Comparison of ENCODE assay signal across 17 mouse cellular contexts in the genomic region with DNA sequence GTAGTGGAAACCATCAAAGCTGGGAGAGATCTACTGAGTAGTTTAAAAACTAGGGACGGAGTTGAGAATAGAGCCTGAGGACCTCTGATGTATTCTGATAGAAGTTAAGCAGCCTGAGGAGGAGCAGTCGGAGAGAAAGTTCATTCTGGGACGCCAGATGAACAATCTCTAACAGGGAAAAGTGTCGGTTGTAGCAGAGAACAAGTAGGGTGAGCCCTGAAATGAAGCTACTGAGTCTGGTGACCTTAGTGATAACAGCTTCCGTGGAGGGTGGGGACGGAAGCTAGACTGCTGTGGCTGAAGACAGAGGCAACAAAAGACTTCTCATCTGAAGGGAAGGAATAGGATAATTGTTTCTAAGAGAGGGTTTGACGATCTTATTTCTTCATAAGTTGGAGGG. TPM values are rescaled to one million over a fixed set of nuclear protein-coding genes. Genes with fewer than 3 reads are reported as not detected.
DNase-seq lines count a peak whose midpoint lies in the region; ATAC-seq lines count a peak whose summit lies in the region.
"Had no signal": no experiment of that assay in that cellular context is flagged by ENCODE, and none has a peak within 500 bp of the region (broad histone marks: within the 10 kb centered on the region; RNA-seq: fewer than 3 reads in every experiment).

No protein-coding gene starts in this region.

- no peak overlapping the region for H3K9ac ChIP-seq in heart, embryonic 11.5 days (ENCODE audit: low read depth, low read length)
- no peak overlapping the region for H3K9ac ChIP-seq in liver, embryonic 16.5 days (ENCODE audit: low read depth, low read length)
- H3K9ac ChIP-seq: embryonic facial prominence, embryonic 12.5 days; forebrain, embryonic 15.5 days; hindbrain, embryonic 14.5 days had no signal

- H3K4me3 ChIP-seq in heart, embryonic 11.5 days (ENCODE audit: low read depth, low read length) = no peak overlapping the region
- H3K4me3 ChIP-seq in liver, embryonic 16.5 days (ENCODE audit: low read depth, low read length) = no peak overlapping the region
- H3K4me3 ChIP-seq: embryonic facial prominence, embryonic 12.5 days; forebrain, embryonic 15.5 days; heart, adult 2 months had no signal

- 0 out of 2 replicates have a peak overlapping the region, but pooled peaks have one; percentile 22 for H3K4me2 ChIP-seq in heart, embryonic 11.5 days
- 0 out of 2 replicates have a peak overlapping the region, but pooled peaks have one; percentile 2 for H3K4me2 ChIP-seq in liver, embryonic 16.5 days (ENCODE audit: low read depth, low read length)
- H3K4me2 ChIP-seq: embryonic facial prominence, embryonic 12.5 days; forebrain, embryonic 15.5 days; hindbrain, embryonic 14.5 days had no signal

- no peak for ATAC-seq in heart, embryonic 11.5 days (replicated peaks; ENCODE audit: insufficient number of reproducible peaks, low FRiP score, low TSS enrichment)
- peak; percentile 62; the same call in 1 of the 2 replicates for ATAC-seq in erythroblast, adult 5-6 weeks (replicated peaks; ENCODE audit: low FRiP score, poor library complexity, severe bottlenecking)
- ATAC-seq in liver, embryonic 16.5 days (ENCODE audit: low read depth) = peak; percentile 59; the same call in 1 of the 2 replicates
- ATAC-seq: forebrain, embryonic 15.5 days; Patski had no signal

- H3K27ac ChIP-seq in heart, embryonic 11.5 days (ENCODE audit: low read depth, low read length) = no peak overlapping the region
- peak overlapping the region; percentile 2; the same call in 1 of the 2 replicates for H3K27ac ChIP-seq in liver, embryonic 16.5 days (ENCODE audit: low read length)
- H3K27ac ChIP-seq: embryonic facial prominence, embryonic 12.5 days; forebrain, embryonic 15.5 days; heart, adult 2 months; hindbrain, embryonic 14.5 days had no signal

- no peaks in the 10 kb centered on the region for H3K36me3 ChIP-seq in heart, embryonic 11.5 days (ENCODE audit: control insufficient read depth, insufficient read depth, low read length)
- no peaks in the 10 kb centered on the region for H3K36me3 ChIP-seq in liver, embryonic 16.5 days (ENCODE audit: control insufficient read depth, insufficient read depth)
- H3K36me3 ChIP-seq: embryonic facial prominence, embryonic 12.5 days; forebrain, embryonic 15.5 days had no signal

- H3K4me1 ChIP-seq in heart, embryonic 11.5 days (ENCODE audit: control insufficient read depth, insufficient read depth, low read length) = no peaks in the 10 kb centered on the region
- H3K4me1 ChIP-seq in liver, embryonic 16.5 days (ENCODE audit: control insufficient read depth, low read depth, low read length) = peaks cover 23% of the 10 kb centered on the region
- H3K4me1 ChIP-seq: embryonic facial prominence, embryonic 12.5 days; forebrain, embryonic 15.5 days had no signal

- WGBS in heart, embryonic 11.5 days (ENCODE audit: insufficient replicate concordance) = 34% methylated on average over 7 of the region's 7 CpGs
- WGBS in liver, embryonic 16.5 days (ENCODE audit: insufficient replicate concordance) = 13% methylated on average over 7 of the region's 7 CpGs

- no peaks in the 10 kb centered on the region for H3K9me3 ChIP-seq in heart, embryonic 11.5 days (replicated peaks; ENCODE audit: control insufficient read depth, low read length)
- H3K9me3 ChIP-seq in liver, embryonic 16.5 days (replicated peaks; ENCODE audit: control insufficient read depth, low read length) = no peaks in the 10 kb centered on the region
- H3K9me3 ChIP-seq: embryonic facial prominence, embryonic 12.5 days; forebrain, embryonic 15.5 days had no signal

- no peaks in the 10 kb centered on the region for H3K27me3 ChIP-seq in heart, embryonic 11.5 days (ENCODE audit: control insufficient read depth, insufficient read depth, low read length)
- H3K27me3 ChIP-seq in liver, embryonic 16.5 days (ENCODE audit: control insufficient read depth, insufficient read depth, low read depth, low read length) = no peaks in the 10 kb centered on the region
- H3K27me3 ChIP-seq: embryonic facial prominence, embryonic 12.5 days; forebrain, embryonic 15.5 days; Patski had no signal

- no peak for DNase-seq in heart, adult 8-10 months (ENCODE audit: low spot score)
- DNase-seq in CD4-positive, CD25-positive, alpha-beta regulatory T cell, adult 2 months (ENCODE audit: low read depth, low spot score) = peak; percentile 56
- DNase-seq in urinary bladder, adult 2 months (ENCODE audit: low spot score) = no peak
- no peak for DNase-seq in urinary bladder, postnatal 14 days (ENCODE audit: low spot score)
- no peak for DNase-seq in layer of hippocampus, postnatal 25 days (ENCODE audit: extremely low spot score in 1 of 2, low spot score in 1 of 2)
- DNase-seq: cerebellum, adult 9-10 months; kidney, postnatal 25 days; left cerebral cortex, postnatal 4 days; lung, postnatal 14 days had no signal

RNA-seq across cellular contexts. Expression of a gene that starts 47.8 kb away (rescaled TPM):
- 9.1 and 13.5 TPM in 2 replicates for polyA plus RNA-seq in heart, embryonic 11.5 days (2014; fragmentation: Nextera tagmentation; extraction: Ambion mirVana)
- 10 to 100 TPM; 21.9 to 25.1 (median 24.0) TPM for total RNA-seq in heart, adult 8-10 months (2022)
- 7.7 and 29.2 TPM in 2 replicates for total RNA-seq in erythroblast, adult 5-6 weeks (2015; ENCODE audit: low replicate concordance)
- 18.1 and 18.5 TPM in 2 replicates for total RNA-seq in erythroblast, adult 5-6 weeks (2017; ENCODE audit: low replicate concordance)
- polyA plus RNA-seq in liver, embryonic 16.5 days (2015; fragmentation: Nextera tagmentation; extraction: Ambion mirVana) = 15.8 and 16.2 TPM in 2 replicates
- polyA plus RNA-seq in urinary bladder, adult 2 months (2012; rRNA removed) = 89.4 and 107 TPM in 2 replicates
- 10 to 100 TPM; 67.7 to 70.4 TPM for total RNA-seq in layer of hippocampus, postnatal 25 days (2021)

RNA-seq across cellular contexts. Expression of a gene that starts 59.6 kb away (rescaled TPM):
- polyA plus RNA-seq in heart, embryonic 11.5 days (2014; fragmentation: Nextera tagmentation; extraction: Ambion mirVana) = 47.5 and 59.6 TPM in 2 replicates
- 10 to 100 TPM; 17.5 to 20.1 (median 19.2) TPM for total RNA-seq in heart, adult 8-10 months (2022)
- total RNA-seq in erythroblast, adult 5-6 weeks (2015; ENCODE audit: low replicate concordance) = 110 and 113 TPM in 2 replicates
- total RNA-seq in erythroblast, adult 5-6 weeks (2017; ENCODE audit: low replicate concordance) = 22.4 and 27.5 TPM in 2 replicates
- polyA plus RNA-seq in liver, embryonic 16.5 days (2015; fragmentation: Nextera tagmentation; extraction: Ambion mirVana) = 49.5 and 56.3 TPM in 2 replicates
- 47.2 and 67.2 TPM in 2 replicates for polyA plus RNA-seq in urinary bladder, adult 2 months (2012; rRNA removed)
- total RNA-seq in layer of hippocampus, postnatal 25 days (2021) = 10 to 100 TPM; 28.9 to 30.2 TPM
